Mouse (Mus musculus) left cerebral cortex, postnatal 36 days (tissue): ENCODE measurements around the gene Vipas39. TPM values are rescaled to one million over a fixed set of nuclear protein-coding genes. Genes with fewer than 3 reads are reported as not detected.
A peak's percentile ranks its signal among the peaks of the same experiment; 100 is the strongest.
"Not testable (repeated sequence)": the region's sequence is repeated elsewhere in the genome, so short reads cannot be mapped to it uniquely, and the experiment has no call there.

ENCODE experiments used
- DNase-seq, 2 experiments: peaks; one replicate each; pipeline ENCODE4 v3.0.0; 2021 to 2022; ENCODE audit warnings: low spot score in 2 of 2, mixed read lengths in 1 of 2
- intact Hi-C: fragments of 180-260 bp; cut with DNase I; formaldehyde crosslinking; loops from one replicate; pipeline ENCODE4 v1.15.1; 2025
- total RNA-seq, 2 experiments: library from RNA; stranded (reverse); gene quantifications; 2 replicates each; pipeline ENCODE4 v1.2.3; 2021

Vipas39 gene
- total RNA-seq: 10 to 100 TPM; 52.1 to 58.6 TPM

DNA sequence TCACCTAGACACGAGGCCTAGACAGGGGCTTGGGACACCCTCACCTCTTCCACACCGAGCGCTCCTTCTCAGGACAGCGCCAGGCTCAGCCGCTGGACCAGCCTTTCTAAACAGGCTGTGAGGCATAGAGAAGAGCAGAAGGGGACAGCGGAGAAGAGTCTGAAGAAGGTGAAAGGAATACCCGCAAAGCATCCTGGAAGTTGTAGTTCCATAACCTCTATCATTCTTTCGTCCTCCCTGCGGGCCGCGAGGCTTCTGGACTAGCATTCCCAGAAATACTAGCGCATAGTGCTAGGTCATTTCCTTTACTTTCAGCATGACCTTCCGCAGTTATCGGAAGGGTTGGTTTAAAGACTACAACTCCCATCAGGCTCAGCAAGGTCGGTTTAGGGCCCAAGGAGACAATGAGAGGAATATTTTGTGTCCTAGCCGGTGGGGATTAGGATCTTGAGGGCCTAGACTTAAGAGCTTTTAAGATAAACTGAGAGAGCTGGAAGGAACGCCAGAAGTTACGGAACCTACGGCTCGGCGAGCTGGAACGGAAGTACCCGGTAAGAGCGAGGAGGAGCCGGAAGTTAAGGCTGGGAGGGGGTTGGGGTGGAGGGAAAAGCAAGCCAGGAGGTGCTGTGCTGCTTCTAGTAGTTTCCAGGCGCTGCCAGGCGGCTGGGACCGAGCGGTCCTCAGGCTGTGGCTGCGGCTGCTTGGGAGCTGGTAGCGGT, at the start of gene Vipas39, which contains the start of gene Ahsa1:
Vipas39 (minus strand) TSS at position 149 of the 719 bp plus-strand sequence.
Ahsa1 (plus strand) TSS at position 372 of the 719 bp plus-strand sequence.
- intact Hi-C loops: loop anchor here (10.0 kb wide), 1 partner anchor 69 kb away; no protein-coding TSS in a partner anchor
- peak; percentile 89 to 91 for DNase-seq

DNA sequence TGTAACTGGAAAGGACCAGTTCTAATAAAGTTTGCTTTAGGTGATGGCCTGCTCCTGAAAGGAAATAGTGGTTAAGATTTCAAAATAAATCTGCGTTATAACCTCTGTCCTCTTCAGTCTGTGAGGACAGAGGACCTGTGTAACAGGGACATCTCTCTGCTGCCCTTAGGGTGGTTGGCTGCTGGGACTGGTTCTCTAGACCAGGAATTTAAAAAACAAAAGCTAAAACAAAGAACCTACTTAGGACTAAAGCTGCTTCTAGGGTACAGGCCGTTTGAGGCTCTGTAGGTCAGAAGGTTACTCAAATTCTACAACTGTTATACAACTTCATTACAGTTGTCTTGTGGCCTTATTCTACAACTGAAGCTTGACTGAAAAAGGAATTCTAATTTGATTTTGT, 47.0 kb upstream of the Vipas39 start:
- DNase-seq: no peak
- intact Hi-C loops: no loop called here

DNA sequence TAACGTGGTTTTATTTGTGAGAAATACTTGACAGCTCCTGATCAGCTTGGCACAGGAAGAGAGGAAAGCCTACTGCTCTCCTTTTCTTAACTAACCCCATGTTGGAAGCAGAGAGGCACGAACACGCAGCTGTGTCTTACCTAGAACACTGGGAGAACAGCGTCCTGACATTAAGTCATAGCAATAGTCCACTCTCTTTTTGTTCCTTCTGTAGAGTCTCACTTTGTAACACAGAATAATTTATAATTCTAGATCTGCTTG, 40.5 kb upstream of the Vipas39 start:
- intact Hi-C loops, DNase-seq: not testable (repeated sequence)

DNA sequence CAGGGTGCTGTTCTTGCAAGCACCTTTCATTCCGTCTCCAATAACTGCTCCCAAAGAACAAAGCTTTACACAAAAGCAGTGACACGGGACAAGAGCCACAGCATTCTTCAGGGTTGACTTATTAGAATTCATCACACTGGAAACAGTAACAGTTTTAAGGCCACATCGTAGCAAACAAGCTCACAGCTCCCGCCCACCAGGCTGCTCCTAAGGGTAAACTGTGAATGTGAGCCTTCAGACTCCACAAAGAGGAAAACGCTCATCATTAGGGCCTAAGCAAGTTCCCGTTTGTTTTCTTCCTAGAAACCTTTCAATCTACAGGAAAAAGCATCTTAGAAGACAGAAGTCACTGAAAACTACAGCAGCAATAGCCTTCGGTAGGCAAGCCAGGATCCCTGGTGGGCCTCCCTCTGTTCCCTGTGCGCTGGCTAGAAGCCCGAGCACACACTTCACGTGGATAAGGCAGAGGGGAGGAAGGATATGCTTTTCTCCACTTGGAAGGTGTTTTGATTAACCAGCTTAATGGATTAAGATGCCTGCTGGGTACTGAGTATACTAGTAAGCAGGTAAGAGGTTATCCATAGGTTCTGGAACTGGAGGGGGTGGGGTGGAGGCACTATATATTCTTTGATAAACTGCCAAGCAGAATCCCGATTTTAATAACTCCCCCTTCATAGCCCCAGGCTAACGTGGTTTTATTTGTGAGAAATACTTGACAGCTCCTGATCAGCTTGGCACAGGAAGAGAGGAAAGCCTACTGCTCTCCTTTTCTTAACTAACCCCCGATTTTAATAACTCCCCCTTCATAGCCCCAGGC, 39.9 kb upstream of the Vipas39 start:
- intact Hi-C loops: no loop called here
- no peak for DNase-seq

DNA sequence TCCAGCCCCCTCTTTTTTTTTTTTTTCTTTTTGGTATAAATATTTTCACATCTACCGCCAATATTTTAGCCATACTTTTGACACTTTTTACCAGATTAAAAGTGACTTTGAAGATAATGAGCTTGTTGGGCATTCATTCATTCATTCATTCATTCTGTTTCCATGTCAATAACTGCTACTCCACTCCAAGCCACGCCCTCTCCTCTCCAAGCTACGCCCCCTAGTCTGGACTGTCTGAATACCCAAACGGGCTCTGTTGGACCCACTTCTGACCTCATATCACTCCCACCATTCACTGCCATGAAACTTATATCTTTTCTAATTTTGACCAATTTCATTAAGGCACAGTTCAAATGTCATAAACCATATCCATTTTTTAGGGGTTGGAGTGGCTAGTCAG, 35.1 kb upstream of the Vipas39 start:
- intact Hi-C loops: no loop called here
- DNase-seq: no peak

DNA sequence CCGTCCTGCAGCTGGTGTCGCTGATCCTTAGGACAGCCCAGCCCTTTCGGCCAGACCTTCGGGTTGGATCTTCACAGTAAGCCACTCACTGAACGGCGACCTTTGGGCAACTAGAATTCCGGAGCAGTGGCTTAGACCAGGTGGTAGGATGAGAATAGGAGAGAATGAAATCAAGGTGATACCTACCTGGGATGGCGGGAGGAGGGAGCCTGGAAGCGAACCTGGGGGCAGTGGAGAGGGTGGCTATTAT, 34.3 kb upstream of the Vipas39 start:
- intact Hi-C loops: no loop called here
- no peak for DNase-seq

DNA sequence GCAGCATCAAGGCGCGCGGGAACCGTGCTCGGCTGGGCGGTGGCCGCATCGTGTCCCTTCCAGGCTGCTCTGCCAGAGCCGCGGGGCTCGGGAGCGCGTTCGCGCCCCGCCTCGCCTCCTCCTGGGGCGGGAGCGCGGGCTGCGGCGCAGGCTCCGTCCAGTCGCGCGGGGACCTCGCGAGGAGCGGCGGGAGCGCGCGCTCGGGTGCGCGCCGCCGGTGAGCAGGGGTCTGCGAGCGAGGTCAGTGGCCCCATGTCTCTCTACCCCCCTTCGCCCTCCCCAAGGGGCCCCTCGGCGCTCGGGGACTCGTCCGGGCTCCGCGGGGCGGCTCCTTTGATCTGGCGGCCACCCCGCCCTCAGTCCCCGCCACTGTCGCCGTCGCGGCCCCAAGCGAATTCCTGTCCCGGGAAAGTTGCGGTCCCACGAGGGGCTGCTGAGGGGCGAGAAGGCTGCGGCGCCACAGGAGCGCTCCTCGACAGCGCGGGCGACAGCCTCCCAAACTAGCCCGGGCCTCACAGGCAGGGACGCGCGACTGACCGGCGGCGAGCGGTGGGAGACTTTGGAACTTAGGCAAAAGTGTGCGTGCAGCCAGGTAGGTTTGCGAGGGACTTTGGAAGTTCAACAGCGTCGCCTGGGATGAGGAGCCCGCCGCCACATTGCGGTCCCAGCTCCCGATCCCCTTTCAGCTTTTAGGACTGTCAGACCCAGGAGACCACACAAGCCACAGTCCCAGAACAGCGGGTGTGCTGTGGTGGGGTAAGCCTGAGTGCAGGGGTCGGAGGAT, 33.8 kb upstream of the Vipas39 start, which contains the start of gene Ism2:
Ism2 (minus strand) TSS at position 49 of the 784 bp plus-strand sequence.
- DNase-seq: peak in 1 of 2 experiments; percentile 12

DNA sequence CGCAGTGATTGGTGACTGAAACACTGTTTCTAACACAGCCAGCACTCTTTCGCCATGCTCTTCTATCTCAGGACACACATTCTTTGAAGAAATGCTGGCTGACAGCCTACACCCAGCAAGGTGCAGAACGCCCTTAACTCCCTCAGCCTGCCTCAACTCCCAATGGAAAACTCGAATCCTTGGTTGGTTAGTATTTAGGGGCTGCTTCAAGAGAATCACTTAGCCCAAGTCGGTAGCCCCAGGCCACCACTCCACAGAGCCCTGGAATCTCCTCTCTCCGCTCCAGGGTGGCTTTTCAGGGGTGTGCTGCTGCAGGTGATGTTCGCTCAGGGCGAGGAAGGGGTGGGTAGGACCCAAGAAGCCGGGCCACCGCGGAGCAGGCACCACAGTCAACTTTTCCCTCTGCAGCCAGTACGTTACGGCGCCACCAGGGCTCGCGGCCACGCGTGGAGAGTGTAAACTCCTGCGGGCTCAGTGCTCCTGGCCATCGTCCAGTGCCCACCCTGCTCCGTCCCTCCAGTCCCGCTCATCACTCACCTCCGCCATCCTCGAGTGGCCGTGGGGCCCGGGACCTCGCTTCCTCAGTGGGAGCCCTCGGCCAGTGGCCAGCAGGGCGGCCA, 33.1 kb upstream of the Vipas39 start:
- intact Hi-C loops: no loop called here
- DNase-seq: peak in 1 of 2 experiments; percentile 22

More for the DNA sequence above, 33.8 kb upstream of the Vipas39 start, which contains the start of gene Ism2:
- intact Hi-C loops: no loop called here

DNA sequence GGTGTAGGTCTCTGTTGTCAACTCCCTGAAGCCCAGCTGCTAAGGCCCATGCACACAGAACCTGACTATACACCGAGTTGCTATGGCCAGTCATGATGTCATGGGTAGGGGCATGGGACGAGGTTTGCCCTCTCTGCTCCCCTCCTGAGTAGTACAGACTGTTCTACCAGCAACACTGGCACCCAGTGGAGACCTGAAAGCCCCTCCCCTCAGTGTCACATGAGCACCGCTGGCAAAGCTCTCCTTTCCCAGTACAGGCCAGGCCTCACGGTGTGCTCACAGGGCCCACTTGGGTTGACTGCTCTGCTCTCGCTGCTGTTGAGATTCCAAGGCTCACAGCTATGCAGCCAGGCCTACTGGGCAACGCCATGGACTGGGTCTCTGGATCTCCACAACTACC, 27.9 kb upstream of the Vipas39 start:
- intact Hi-C loops: no loop called here
- DNase-seq: no peak

DNA sequence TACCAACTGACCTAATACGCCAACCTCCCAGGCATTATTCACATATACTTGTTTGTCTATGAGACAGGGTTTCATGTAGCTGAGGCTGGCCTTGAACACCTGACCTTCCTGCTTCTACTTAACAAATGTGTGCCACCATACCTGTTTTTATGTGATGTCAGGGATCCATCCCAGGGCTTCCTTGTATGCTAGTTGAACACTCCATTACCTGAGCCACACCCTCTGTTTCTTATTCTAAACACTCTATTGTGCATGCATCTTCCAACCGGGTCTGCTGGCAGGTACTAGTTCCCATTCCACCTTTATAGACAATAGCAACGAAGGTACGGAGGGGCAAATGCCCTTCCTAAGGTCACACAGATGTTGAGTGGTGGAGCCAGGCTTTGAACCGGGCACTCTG, 23.0 kb upstream of the Vipas39 start:
- no peak for DNase-seq
- intact Hi-C loops: no loop called here

DNA sequence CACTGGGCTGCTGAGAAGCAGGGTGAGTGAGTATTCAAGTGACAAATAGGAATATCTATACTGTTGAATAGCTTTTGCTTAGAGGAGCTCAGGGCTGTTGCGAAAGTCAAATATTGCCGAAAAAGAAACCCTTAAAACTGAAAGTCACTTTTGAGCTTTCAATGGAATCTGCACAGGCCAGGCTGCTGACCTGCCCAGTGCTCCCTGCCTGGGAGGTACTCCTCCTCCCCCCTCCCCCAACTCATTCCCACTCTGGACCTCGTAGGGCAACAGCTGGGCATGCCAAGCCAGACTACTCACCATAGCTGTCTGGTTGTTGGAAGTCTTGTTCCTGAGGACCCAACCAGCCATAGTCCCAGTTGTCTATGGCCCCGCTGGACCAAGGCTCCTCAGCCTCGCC, 18.7 kb upstream of the Vipas39 start:
- intact Hi-C loops: no loop called here
- no peak for DNase-seq

DNA sequence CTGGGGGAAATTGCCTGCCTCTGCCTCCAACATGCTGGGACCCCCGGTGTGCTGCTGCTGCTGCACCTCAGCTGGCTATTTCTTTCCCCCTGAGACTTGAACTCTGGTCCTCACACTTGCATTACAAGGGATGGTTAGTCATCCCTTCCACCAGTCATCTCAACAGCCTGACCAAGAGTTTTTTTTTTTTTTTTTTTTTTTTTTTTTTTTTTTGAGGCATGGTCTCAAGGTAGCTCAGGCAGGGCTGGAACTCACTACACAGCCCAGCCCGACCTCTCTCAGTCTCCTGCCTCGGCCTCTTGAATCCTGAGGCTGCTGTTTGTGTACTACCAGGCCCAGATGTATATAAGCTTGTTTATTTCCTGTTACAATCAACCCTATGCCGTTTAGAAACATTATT, 18.2 kb upstream of the Vipas39 start:
- DNase-seq: no peak
- intact Hi-C loops: no loop called here

DNA sequence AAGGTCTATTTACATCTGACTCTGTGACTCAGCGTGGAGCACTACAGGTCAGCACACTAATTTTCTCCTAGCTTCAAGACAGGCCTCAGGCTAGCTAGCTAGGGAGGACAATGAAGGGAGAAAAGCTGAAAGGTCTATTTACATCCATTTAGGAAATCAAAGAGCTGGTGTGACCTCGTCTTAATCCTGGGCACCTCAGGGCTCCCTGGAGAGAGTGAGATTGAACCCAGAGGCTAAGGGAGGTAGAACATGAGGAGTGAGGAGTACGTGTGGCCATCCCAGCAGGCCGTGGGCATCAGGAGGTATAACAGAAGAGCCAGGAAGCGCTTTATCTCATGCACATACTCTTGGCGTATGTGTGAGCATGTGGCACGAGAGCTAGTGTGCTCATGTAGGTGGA, 17.6 kb upstream of the Vipas39 start:
- DNase-seq: no peak
- intact Hi-C loops: no loop called here

DNA sequence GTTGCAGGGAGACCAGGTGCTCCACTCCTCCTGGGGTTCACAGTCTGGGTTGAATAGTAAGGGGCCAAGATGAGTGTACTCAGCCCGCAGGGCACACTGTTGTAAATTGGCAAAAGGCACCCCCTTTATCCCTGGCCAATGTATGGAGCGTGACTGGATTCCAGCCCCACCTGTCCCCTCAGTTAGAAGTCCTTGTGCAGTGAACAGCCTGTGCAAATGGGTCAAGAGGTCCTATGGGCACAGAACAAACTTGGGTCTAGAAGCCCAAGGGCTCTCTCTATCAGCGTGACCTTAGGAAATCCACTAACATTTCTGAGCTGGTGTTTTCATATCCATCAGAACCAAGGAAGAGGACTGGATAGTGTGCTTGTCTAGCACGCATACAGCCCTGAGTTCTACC, 16.7 kb upstream of the Vipas39 start:
- intact Hi-C loops: no loop called here
- DNase-seq: no peak

DNA sequence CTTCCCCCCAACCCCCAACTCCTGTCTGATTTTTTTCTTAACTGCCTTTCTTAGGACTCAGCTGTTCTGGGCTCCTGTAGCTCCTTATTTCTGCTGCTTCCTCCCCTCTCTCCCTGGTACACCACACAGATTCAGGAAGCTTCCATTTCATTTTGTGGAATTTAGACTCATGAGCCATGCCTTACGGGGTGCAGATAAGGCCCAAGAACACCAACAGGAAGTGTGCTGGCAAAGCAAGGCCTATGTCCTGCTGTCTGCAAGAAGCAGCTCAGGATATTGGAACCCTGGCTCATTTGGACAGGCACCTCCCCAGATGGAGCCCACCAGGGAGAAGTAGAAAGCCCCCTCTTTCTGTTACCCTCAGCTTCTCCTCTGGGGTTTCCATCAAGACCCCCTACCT, 15.7 kb upstream of the Vipas39 start:
- DNase-seq: no peak
- intact Hi-C loops: no loop called here

DNA sequence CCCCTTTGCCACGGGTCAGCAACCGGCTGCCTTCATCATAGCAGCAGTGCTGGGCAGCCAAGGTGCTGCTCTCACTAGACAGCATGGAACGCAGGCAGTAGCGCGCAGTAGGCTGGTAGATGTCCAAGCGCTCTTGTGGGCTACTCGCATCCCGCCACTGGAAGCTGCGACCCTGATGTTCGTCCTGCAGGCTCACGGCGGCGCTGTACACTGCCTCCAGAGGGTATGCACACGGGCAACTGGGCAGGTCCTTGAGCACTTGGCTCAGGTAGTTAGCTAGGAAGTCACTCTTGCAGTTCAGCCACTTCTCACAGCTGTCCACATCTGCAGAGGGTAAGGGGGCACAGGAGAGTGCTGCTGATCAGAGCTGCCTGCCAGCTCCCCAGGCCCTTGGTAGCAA, 13.8 kb upstream of the Vipas39 start:
- intact Hi-C loops: no loop called here
- DNase-seq: no peak

DNA sequence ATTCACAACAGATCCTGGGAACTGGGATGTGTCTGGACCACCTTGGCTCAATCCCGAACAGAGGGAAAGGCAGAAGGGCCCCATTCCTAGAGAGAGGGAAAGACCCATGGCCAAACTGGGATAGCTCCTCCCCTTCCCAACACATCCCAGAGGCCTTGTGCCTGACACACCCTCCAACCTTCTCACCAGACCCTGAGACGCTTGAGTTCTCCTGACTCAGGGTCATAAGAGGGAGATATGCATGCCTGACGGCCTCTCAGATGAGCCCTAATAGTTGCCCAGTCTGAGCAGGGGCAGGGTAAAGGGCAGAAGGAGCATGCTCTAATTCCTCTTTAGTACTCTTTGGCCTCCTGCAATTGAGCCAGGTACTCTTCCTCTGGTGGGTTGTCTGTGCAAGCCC, 13.3 kb upstream of the Vipas39 start:
- no peak for DNase-seq
- intact Hi-C loops: no loop called here

DNA sequence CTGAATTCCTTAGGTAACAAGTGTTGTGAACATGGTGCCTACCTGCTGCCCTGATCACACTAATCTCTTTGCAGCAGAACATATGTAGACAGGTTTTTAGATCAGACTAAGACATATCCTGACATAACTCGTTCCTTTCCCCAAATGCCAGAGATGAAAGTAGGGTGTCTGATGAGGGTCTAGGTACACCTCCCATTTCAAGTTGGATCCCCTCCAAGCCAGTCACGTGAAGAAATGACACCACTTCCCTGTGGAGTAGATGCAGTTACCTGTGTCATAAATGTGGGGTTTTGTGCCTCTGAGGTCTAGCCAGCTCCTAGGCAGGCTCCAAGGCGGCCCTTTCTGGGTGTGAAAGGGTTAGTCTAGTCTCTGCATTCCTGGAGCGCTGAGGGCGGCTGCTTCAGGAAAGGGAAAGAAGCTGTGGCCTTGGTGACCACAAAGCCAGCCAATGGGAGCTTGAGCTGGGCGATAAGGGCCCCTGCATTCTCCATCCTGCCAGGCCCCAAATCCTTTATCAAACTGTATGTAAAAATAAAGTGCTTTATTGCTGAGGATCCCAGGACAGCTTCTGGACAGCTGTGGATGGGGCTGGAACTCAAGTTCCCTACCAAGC, 12.2 kb upstream of the Vipas39 start:
- DNase-seq: no peak
- intact Hi-C loops: no loop called here

DNA sequence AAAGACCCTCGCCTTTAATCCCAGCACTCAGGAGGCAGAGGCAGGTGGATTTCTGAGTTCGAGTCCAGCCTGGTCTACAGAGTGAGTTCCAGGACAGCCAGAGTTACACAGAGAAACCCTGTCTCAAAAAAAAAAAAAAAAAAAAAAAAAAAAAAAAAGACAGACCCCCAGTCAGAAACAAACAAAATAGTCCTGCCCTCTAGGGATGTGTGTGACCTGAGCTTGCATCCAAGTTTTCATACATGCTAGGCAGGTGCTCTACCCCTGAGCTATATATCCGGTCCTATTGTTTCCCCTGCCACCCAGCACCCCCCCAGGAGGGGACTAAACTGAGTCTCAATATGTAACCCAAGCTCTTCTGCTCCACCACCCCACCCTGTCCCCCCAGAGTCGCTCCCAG, 11.2 kb upstream of the Vipas39 start:
- DNase-seq, intact Hi-C loops: not testable (repeated sequence)
